Mouse (Mus musculus) B cell, adult 2 months (primary cell): ENCODE results near the gene Srp14.

Source experiments
- DNase-seq, 2 experiments: peaks; one replicate each; pipeline ENCODE4 v3.0.0; 2022

Srp14 gene

GRCm38 (mm10) chr2:118431589-118431988, 47.9 kb downstream of the Srp14 start:
- DNase-seq = peak; percentile 72 to 77

- DNase-seq = no peak
Measured at GRCm38 (mm10) chr2:118430630-118431029, 48.9 kb downstream of the Srp14 start.

GRCm38 (mm10) chr2:118429297-118429696, 50.2 kb downstream of the Srp14 start:
- DNase-seq = no peak

GRCm38 (mm10) chr2:118428296-118428695, 51.2 kb downstream of the Srp14 start:
- no peak for DNase-seq
